Mouse (Mus musculus): ENCODE data around the gene Celf5. TPM values are rescaled to one million over a fixed set of nuclear protein-coding genes. Genes with fewer than 3 reads are reported as not detected.
A peak's percentile ranks its signal among the peaks of the same experiment; 100 is the strongest.
"Not testable (repeated sequence)": the region's sequence is repeated elsewhere in the genome, so short reads cannot be mapped to it uniquely, and the experiment has no call there.

The Celf5 gene
- polyA plus RNA-seq, 1 experiment from 2014 or later = 1.3 TPM

- Histone ChIP-seq H3K4me3 (no peak overlapping the region), H3K27ac (no peak overlapping the region), H3K4me2 (no peak overlapping the region), H3K9ac (no peak overlapping the region), H3K27me3 (peaks cover 99% of the 10 kb centered on the region), H3K36me3 (no peaks in the 10 kb centered on the region), H3K4me1 (peaks cover 13% of the 10 kb centered on the region), H3K9me3 (no peaks in the 10 kb centered on the region)
- no peak for ATAC-seq (ENCODE audit: insufficient number of reproducible peaks, low FRiP score, low TSS enrichment, low read depth)
- WGBS = 82% methylated on average over 8 of the region's 8 CpGs
These were observed 24.9 kb downstream of the Celf5 start for GRCm38 (mm10) chr10:81457624-81458023.

- H3K4me2 ChIP-seq = no peak overlapping the region
- no peak overlapping the region for H3K4me3 ChIP-seq
- H3K27me3 ChIP-seq = peaks cover 99% of the 10 kb centered on the region
- no peaks in the 10 kb centered on the region for H3K9me3 ChIP-seq
- no peak overlapping the region for H3K9ac ChIP-seq
- H3K36me3 ChIP-seq = no peaks in the 10 kb centered on the region
- 48% methylated on average over 12 of the region's 12 CpGs for WGBS
- no peak overlapping the region for H3K27ac ChIP-seq
- H3K4me1 ChIP-seq = peaks cover 17% of the 10 kb centered on the region
- ATAC-seq (ENCODE audit: insufficient number of reproducible peaks, low FRiP score, low TSS enrichment, low read depth) = no peak
These were observed 25.4 kb downstream of the Celf5 start for GRCm38 (mm10) chr10:81456983-81457563.

GRCm38 (mm10) chr10:81455181-81455895 lies 27.2 kb downstream of the Celf5 start, which contains the start of gene Nfic:
Nfic (minus strand) TSS chr10:81455635.
- ATAC-seq (ENCODE audit: insufficient number of reproducible peaks, low FRiP score, low TSS enrichment, low read depth) = no peak

GRCm38 (mm10) chr10:81454106-81454505 lies 28.4 kb downstream of the Celf5 start:
- Histone ChIP-seq H3K4me3 (no peak overlapping the region), H3K9ac (no peak overlapping the region), H3K27ac (no peak overlapping the region), H3K27me3 (peaks cover 92% of the 10 kb centered on the region), H3K36me3 (no peaks in the 10 kb centered on the region), H3K4me1 (peaks cover 11% of the 10 kb centered on the region), H3K9me3 (no peaks in the 10 kb centered on the region), H3K4me2 (no peak overlapping the region)
- WGBS = 72% methylated on average over 2 of the region's 2 CpGs
- no peak for ATAC-seq (ENCODE audit: insufficient number of reproducible peaks, low FRiP score, low TSS enrichment, low read depth)

More at GRCm38 (mm10) chr10:81455181-81455895, 27.2 kb downstream of the Celf5 start, which contains the start of gene Nfic:
- Histone ChIP-seq H3K9me3 (no peaks in the 10 kb centered on the region), H3K27ac (no peak within 1 kb of the TSS), H3K36me3 (no peaks in the 10 kb centered on the region), H3K27me3 (peaks cover 99% of the 10 kb centered on the region), H3K4me2 (no peak within 1 kb of the TSS), H3K4me3 (no peak within 1 kb of the TSS), H3K9ac (no peak within 1 kb of the TSS), H3K4me1 (peaks cover 11% of the 10 kb centered on the region)
- WGBS = 56% methylated on average over 28 of the region's 28 CpGs

- peaks cover 11% of the 10 kb centered on the region for H3K4me1 ChIP-seq
- no peak overlapping the region for H3K4me3 ChIP-seq
- no peaks in the 10 kb centered on the region for H3K36me3 ChIP-seq
- no peak overlapping the region for H3K9ac ChIP-seq
- H3K4me2 ChIP-seq = no peak overlapping the region
- H3K9me3 ChIP-seq = no peaks in the 10 kb centered on the region
- no peak overlapping the region for H3K27ac ChIP-seq
- peaks cover 83% of the 10 kb centered on the region for H3K27me3 ChIP-seq
- no peak for ATAC-seq (ENCODE audit: insufficient number of reproducible peaks, low FRiP score, low TSS enrichment, low read depth)
- WGBS = 2% methylated on average over 14 of the region's 14 CpGs
These were observed 29.6 kb downstream of the Celf5 start for GRCm38 (mm10) chr10:81452947-81453288.

GRCm38 (mm10) chr10:81452237-81452946 lies 30.1 kb downstream of the Celf5 start:
- ATAC-seq (ENCODE audit: insufficient number of reproducible peaks, low FRiP score, low TSS enrichment, low read depth) = no peak

GRCm38 (mm10) chr10:81451365-81451745 lies 31.2 kb downstream of the Celf5 start:
- WGBS = 64% methylated on average over 6 of the region's 6 CpGs
- Histone ChIP-seq H3K4me1 (peaks cover 11% of the 10 kb centered on the region), H3K36me3 (no peaks in the 10 kb centered on the region), H3K27ac (no peak overlapping the region), H3K9ac (no peak overlapping the region), H3K4me3 (no peak overlapping the region), H3K4me2 (no peak overlapping the region), H3K9me3 (no peaks in the 10 kb centered on the region), H3K27me3 (peaks cover 68% of the 10 kb centered on the region)
- ATAC-seq (ENCODE audit: insufficient number of reproducible peaks, low FRiP score, low TSS enrichment, low read depth) = no peak

More at GRCm38 (mm10) chr10:81452237-81452946, 30.1 kb downstream of the Celf5 start:
- no peak overlapping the region for H3K27ac ChIP-seq
- peaks cover 78% of the 10 kb centered on the region for H3K27me3 ChIP-seq
- 0 out of 2 replicates have a peak overlapping the region, but pooled peaks have one; percentile 1 for H3K4me3 ChIP-seq
- no peak overlapping the region for H3K9ac ChIP-seq
- H3K4me2 ChIP-seq = no peak overlapping the region
- no peaks in the 10 kb centered on the region for H3K9me3 ChIP-seq
- peaks cover 11% of the 10 kb centered on the region for H3K4me1 ChIP-seq
- no peaks in the 10 kb centered on the region for H3K36me3 ChIP-seq
- WGBS = 6% methylated on average over 35 of the region's 36 CpGs

GRCm38 (mm10) chr10:81450641-81451364 lies 31.7 kb downstream of the Celf5 start:
- H3K36me3 ChIP-seq = no peaks in the 10 kb centered on the region
- peaks cover 11% of the 10 kb centered on the region for H3K4me1 ChIP-seq
- H3K27ac ChIP-seq = no peak overlapping the region
- no peak for ATAC-seq (ENCODE audit: insufficient number of reproducible peaks, low FRiP score, low TSS enrichment, low read depth)
- H3K9me3 ChIP-seq = no peaks in the 10 kb centered on the region
- H3K4me2 ChIP-seq = no peak overlapping the region
- no peak overlapping the region for H3K4me3 ChIP-seq
- WGBS = 52% methylated on average over 9 of the region's 9 CpGs
- H3K9ac ChIP-seq = no peak overlapping the region
- H3K27me3 ChIP-seq = peaks cover 62% of the 10 kb centered on the region

GRCm38 (mm10) chr10:81450140-81450539 lies 32.4 kb downstream of the Celf5 start:
- no peak overlapping the region for H3K9ac ChIP-seq
- H3K36me3 ChIP-seq = no peaks in the 10 kb centered on the region
- H3K4me3 ChIP-seq = no peak overlapping the region
- no peak overlapping the region for H3K27ac ChIP-seq
- no peak overlapping the region for H3K4me2 ChIP-seq
- peaks cover 11% of the 10 kb centered on the region for H3K4me1 ChIP-seq
- WGBS = under 1% methylated on average over 7 of the region's 7 CpGs
- ATAC-seq (ENCODE audit: insufficient number of reproducible peaks, low FRiP score, low TSS enrichment, low read depth) = no peak; the same call in 1 of the 2 replicates
- H3K9me3 ChIP-seq = no peaks in the 10 kb centered on the region
- H3K27me3 ChIP-seq = peaks cover 55% of the 10 kb centered on the region

GRCm38 (mm10) chr10:81445516-81445915 lies 37.0 kb downstream of the Celf5 start:
- not testable (repeated sequence) for H3K36me3 ChIP-seq; H3K9ac ChIP-seq; H3K4me2 ChIP-seq; H3K27ac ChIP-seq; H3K4me1 ChIP-seq; H3K9me3 ChIP-seq; ATAC-seq (ENCODE audit: insufficient number of reproducible peaks, low FRiP score, low TSS enrichment, low read depth); H3K4me3 ChIP-seq
- 38% methylated on average over 2 of the region's 2 CpGs for WGBS
- H3K27me3 ChIP-seq = peaks cover 13% of the 10 kb centered on the region

- H3K27ac ChIP-seq = no peak overlapping the region
- no peak overlapping the region for H3K4me2 ChIP-seq
- H3K4me1 ChIP-seq = no peaks in the 10 kb centered on the region
- H3K27me3 ChIP-seq = 0 out of 2 replicates have a peak, but pooled peaks cover 3% of the 10 kb centered on the region
- no peak overlapping the region for H3K9ac ChIP-seq
- no peak for ATAC-seq (ENCODE audit: insufficient number of reproducible peaks, low FRiP score, low TSS enrichment, low read depth)
- no peaks in the 10 kb centered on the region for H3K36me3 ChIP-seq
- H3K4me3 ChIP-seq = no peak overlapping the region
- H3K9me3 ChIP-seq = no peaks in the 10 kb centered on the region
These were observed 41.5 kb downstream of the Celf5 start for GRCm38 (mm10) chr10:81441019-81441418.
